Mouse (Mus musculus) embryonic fibroblast, embryonic 13.5 days (primary cell): ENCODE data around the gene Tnik.

ENCODE experiments used
- CTCF ChIP-seq: IDR thresholded peaks from 2 replicates; pipeline ENCODE4 v1.5.1; 2011; ENCODE audit warnings: mild to moderate bottlenecking, control low read depth, low read length, moderate library complexity, borderline replicate concordance; ENCODE audit not compliant: insufficient read depth
- POLR2A ChIP-seq: IDR thresholded peaks from 2 replicates; pipeline ENCODE4 v1.6.1; 2011; ENCODE audit warnings: low read depth, mild to moderate bottlenecking, control low read depth, low read length, moderate library complexity

DNA sequence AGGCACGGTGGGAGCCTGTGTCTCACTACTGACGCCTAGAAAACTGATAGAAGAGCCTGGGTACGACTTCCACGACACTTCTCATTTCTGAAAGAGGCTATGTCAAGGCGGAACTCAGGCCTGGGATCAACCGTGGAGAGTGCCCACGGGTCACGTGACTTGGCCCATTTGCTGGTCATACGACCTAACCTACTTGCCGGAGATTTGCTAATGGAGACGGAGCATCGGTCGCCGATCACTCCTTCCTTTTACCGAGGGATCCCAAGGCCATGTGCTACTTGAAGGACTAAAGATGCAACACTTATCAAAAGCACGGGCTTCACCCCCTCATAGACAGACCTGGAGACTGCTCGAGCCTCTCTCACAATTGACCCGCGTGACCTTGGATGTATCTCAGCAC lies 36.8 kb upstream of the Tnik start:
- no peak for TF ChIP-seq CTCF
- TF ChIP-seq POLR2A, result no peak
